Mouse (Mus musculus): ENCODE measurements at regions not wholly inside any gene's neighbourhood (a gene's known extent, or its start where the extent isn't known, plus 50 kb on each side); places are given as distances from the start of the nearest gene placed in this dataset.
"Not testable (repeated sequence)": the region's sequence is repeated elsewhere in the genome, so short reads cannot be mapped to it uniquely, and the experiment has no call there.

DNA sequence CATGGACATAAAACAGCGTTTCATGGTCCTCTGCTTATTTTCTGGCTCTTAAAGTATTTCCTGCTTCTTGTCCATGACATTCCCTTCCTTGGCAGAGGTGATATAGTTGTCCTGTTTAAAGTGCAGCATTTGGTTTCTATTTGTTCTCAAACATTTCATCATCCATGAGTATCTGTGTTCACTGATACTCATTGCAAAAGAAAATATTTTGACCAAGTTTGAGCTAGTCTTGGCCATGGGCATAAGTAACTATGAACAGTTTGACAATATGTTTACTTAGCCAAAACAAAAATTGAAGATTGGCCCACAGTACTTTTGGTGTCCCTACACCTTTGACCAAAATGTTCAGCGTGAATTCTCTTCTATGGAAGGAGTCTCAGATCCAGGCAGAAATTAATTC, 58.7 kb upstream of the 2310057J18Rik start:
- not testable (repeated sequence) for TF ChIP-seq ZKSCAN1 (IDR thresholded peaks at IDR 0.05; ENCODE audit: borderline replicate concordance, low read depth, low read length); CTCF (conservative IDR thresholded peaks at IDR 0.05 in 1 of 2, IDR thresholded peaks at IDR 0.05 in 1 of 2; ENCODE audit: low read depth in 2 of 2, low read length in 2 of 2); ZMIZ1 (IDR thresholded peaks at IDR 0.05; ENCODE audit: low read depth, low read length); RCOR1 (conservative IDR thresholded peaks at IDR 0.05; ENCODE audit: low read depth, low read length); POLR2A (IDR thresholded peaks at IDR 0.05; ENCODE audit: low read depth, low read length); USF1 (IDR thresholded peaks at IDR 0.05; ENCODE audit: low read depth, low read length); TBP (conservative IDR thresholded peaks at IDR 0.05; ENCODE audit: low read depth, low read length); HCFC1 (IDR thresholded peaks at IDR 0.05; ENCODE audit: low read depth, low read length); EP300 (IDR thresholded peaks at IDR 0.05; ENCODE audit: low read length); UBTF (IDR thresholded peaks at IDR 0.05; ENCODE audit: low read depth, low read length); ZC3H11A (IDR thresholded peaks at IDR 0.05; ENCODE audit: low read depth, low read length); SMC3 (IDR thresholded peaks at IDR 0.05; ENCODE audit: low read depth, low read length); JUND (conservative IDR thresholded peaks at IDR 0.05; ENCODE audit: low read depth, low read length); MEF2A (IDR thresholded peaks at IDR 0.05; ENCODE audit: borderline replicate concordance, low read depth, low read length)
